Mouse (Mus musculus) heart, embryonic 12.5 days (tissue): ENCODE results near the gene 1700029P11Rik. TPM values are rescaled to one million over a fixed set of nuclear protein-coding genes. Genes with fewer than 3 reads are reported as not detected.
A peak's percentile ranks its signal among the peaks of the same experiment; 100 is the strongest.
"Not testable (repeated sequence)": the region's sequence is repeated elsewhere in the genome, so short reads cannot be mapped to it uniquely, and the experiment has no call there.

Source experiments
- ATAC-seq: fragments of 200-750 bp; cut with Nextera tagmentation; 2 replicates; pipeline ENCODE4 v1.8.0; 2017; ENCODE audit warnings: moderate TSS enrichment, moderate library complexity; ENCODE audit not compliant: insufficient number of reproducible peaks, low FRiP score
- H3K27ac ChIP-seq: fragments of 300-500 bp; sonication (generic); 2 replicates; pipeline ENCODE4 v1.5.1; 2016; ENCODE audit warnings: mild to moderate bottlenecking, moderate library complexity; ENCODE audit not compliant: poor library complexity, severe bottlenecking
- H3K27me3 ChIP-seq: fragments of 300-500 bp; sonication (generic); replicated peaks from 2 replicates; pipeline ENCODE4 v1.6.1; 2016; ENCODE audit warnings: mild to moderate bottlenecking, moderate library complexity
- H3K36me3 ChIP-seq: fragments of 300-500 bp; sonication (generic); 2 replicates; pipeline ENCODE4 v1.6.1; 2016; ENCODE audit warnings: mild to moderate bottlenecking, moderate library complexity
- H3K4me1 ChIP-seq: fragments of 300-500 bp; sonication (generic); replicated peaks from 2 replicates; pipeline ENCODE4 v1.6.1; 2016; ENCODE audit warnings: mild to moderate bottlenecking
- H3K4me2 ChIP-seq: fragments of 300-500 bp; sonication (generic); 2 replicates; pipeline ENCODE4 v1.6.1; 2016; ENCODE audit warnings: mild to moderate bottlenecking, moderate library complexity
- H3K4me3 ChIP-seq: fragments of 300-500 bp; sonication (generic); 2 replicates; pipeline ENCODE4 v1.5.1; 2016; ENCODE audit warnings: mild to moderate bottlenecking
- H3K9ac ChIP-seq: fragments of 300-500 bp; sonication (generic); 2 replicates; pipeline ENCODE4 v1.6.1; 2016; ENCODE audit warnings: mild to moderate bottlenecking, moderate library complexity
- H3K9me3 ChIP-seq: fragments of 300-500 bp; sonication (generic); replicated peaks from 2 replicates; pipeline ENCODE4 v1.6.1; 2016; ENCODE audit warnings: mild to moderate bottlenecking, moderate library complexity
- WGBS: fragments of 180-500 bp; shearing (Covaris S2); methylation state at CpG from one replicate; pipeline ENCODE4 v1.1.7; 2016; 5-methylcytosine and 5-hydroxymethylcytosine counted together
- polyA plus RNA-seq: library from polyadenylated mRNA; unstranded; fragments of >200 nt; fragmentation: Nextera tagmentation; extraction: Ambion mirVana; gene quantifications from 2 replicates; pipeline ENCODE4 v1.2.1, GENCODE M21; 2016

1700029P11Rik gene
- polyA plus RNA-seq, 1 experiment from 2014 or later: not detected

DNA sequence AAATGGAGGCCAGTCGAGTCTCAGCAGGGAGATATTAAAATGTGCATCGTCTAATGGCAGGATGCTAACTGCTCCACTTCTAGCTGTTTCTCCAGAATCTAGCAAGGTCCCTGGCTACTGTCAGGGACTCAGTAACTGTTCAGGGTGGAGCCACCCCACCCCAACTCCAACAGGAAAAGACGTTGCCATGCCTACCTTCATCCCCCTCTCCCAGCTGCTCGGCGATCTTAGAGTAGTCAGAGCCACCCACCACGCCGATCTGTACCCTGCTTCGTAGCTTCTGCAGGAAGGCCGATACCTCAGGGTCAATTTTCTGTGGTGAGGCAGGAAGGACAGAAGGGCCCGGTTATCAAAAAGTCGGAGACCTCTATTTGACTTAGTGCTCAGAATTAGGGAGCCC lies 22.7 kb upstream of the 1700029P11Rik start:
- H3K4me3 ChIP-seq: no peak overlapping the region
- no peak overlapping the region for H3K27ac ChIP-seq
- H3K27me3 ChIP-seq: no peaks in the 10 kb centered on the region
- no peaks in the 10 kb centered on the region for H3K9me3 ChIP-seq
- peaks cover 12% of the 10 kb centered on the region; the same call in 1 of the 2 replicates for H3K36me3 ChIP-seq
- ATAC-seq: no peak
- no peak overlapping the region for H3K4me2 ChIP-seq
- 84% methylated on average over 11 of the region's 11 CpGs for WGBS
- H3K9ac ChIP-seq: no peak overlapping the region
- no peaks in the 10 kb centered on the region for H3K4me1 ChIP-seq

DNA sequence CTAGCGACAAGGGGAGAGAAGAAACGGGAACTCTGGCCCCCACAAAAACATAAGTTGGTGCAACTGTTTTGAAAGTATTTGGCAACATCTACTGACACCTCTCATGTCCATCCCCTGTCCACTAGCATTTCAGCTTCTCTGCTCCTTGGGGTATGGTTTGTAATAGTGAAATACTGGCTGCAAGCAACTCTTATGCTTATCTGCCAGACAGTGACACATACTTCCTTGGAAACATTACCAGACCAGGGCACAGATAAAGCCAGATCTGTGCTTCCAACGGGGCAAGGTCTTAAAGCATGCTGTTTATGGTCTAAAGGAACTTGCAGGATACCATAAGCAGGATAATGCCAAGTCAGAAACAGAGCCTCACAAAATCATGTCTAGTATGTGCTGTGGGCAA lies 21.4 kb upstream of the 1700029P11Rik start:
- no peak overlapping the region for H3K9ac ChIP-seq
- no peaks in the 10 kb centered on the region for H3K4me1 ChIP-seq
- H3K4me3 ChIP-seq: no peak overlapping the region
- H3K36me3 ChIP-seq: peaks cover 12% of the 10 kb centered on the region; the same call in 1 of the 2 replicates
- H3K9me3 ChIP-seq: no peaks in the 10 kb centered on the region
- 52% methylated on average over 3 of the region's 3 CpGs for WGBS
- H3K4me2 ChIP-seq: no peak overlapping the region
- H3K27ac ChIP-seq: no peak overlapping the region
- H3K27me3 ChIP-seq: no peaks in the 10 kb centered on the region
- no peak for ATAC-seq

DNA sequence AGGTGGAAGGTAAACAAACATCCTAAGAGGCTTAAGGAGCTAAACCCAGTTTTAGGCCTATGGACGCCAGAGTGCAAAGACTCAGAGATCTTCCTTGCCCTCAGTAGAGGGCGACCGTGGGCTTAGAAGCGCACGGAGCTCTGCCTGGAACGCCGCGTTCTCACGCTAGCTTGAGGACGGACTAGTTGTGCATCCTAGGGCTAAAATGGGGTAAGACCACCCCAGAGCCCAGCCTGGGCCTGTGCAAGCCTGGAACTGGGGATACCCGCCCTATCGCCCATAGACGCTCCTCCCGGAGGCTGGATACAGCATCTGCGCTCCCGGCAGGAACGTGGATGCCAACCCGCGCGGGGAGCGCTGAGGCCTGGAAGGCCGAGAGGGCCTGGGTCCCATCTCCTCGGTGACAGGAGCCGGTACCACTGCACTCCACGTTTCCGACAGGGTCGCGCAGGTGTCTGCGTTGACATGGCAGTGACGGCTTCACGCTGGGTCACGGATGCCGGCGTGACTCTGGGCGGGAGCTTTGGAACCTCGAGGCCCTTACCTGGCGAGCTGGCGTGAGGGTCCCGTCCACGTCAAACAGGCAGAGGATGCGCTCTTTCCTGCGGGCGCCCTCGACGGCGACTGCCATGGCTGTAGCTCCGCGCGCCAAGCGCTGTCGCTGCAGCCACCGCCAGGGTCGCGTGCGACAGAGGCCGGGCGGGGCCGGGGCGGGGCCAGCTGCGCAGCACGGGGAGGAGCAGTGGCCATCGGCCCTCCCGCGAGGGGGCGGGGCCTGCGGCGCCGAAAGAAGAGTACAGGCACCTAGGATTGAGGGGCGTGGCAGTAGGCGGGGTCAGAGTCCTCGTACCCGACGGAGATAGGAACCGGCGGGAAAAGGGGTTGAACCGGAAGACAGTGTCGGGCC lies 19.9 kb upstream of the 1700029P11Rik start, which contains the start of gene Pmm1:
Gene Pmm1 (minus strand): TSS at position 760 of the 907 bp plus-strand sequence.
- Histone ChIP-seq H3K36me3 (no peaks in the 10 kb centered on the region), H3K9ac (peak within 1 kb of the TSS; percentile 70), H3K9me3 (no peaks in the 10 kb centered on the region), H3K27me3 (no peaks in the 10 kb centered on the region), H3K27ac (peak within 1 kb of the TSS; percentile 31), H3K4me2 (peak within 1 kb of the TSS; percentile 92), H3K4me1 (no peaks in the 10 kb centered on the region), H3K4me3 (peak within 1 kb of the TSS; percentile 56)
- peak; percentile 99 for ATAC-seq
- WGBS: under 1% methylated on average over 76 of the region's 77 CpGs

DNA sequence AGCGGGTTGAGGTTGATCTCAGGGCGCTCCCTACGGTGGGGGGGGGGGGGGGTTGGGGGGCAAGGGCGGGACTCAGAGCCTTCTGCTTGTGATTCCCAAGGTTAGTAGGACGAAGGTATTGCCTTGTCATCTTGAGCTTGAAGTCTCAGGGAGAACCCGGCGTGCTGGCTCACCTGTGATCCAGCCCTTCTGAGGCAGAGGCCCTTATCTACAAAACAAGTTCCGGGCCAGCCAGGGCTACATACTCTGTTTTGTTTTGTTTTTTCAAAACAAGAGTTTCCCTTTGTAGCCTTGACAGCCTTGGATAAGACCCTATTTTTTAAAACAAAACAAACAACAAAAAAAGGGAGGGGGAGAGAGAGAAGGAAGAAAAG lies 19.3 kb upstream of the 1700029P11Rik start:
- peak overlapping the region; percentile 56 for H3K4me3 ChIP-seq
- ATAC-seq: peak; percentile 75
- H3K4me1 ChIP-seq: no peaks in the 10 kb centered on the region
- H3K9ac ChIP-seq: no peak overlapping the region; the same call in 1 of the 2 replicates
- no peaks in the 10 kb centered on the region for H3K9me3 ChIP-seq
- H3K27me3 ChIP-seq: no peaks in the 10 kb centered on the region
- H3K4me2 ChIP-seq: peak overlapping the region; percentile 92
- no peak overlapping the region; the same call in 1 of the 2 replicates for H3K27ac ChIP-seq
- H3K36me3 ChIP-seq: no peaks in the 10 kb centered on the region
- under 1% methylated on average over 7 of the region's 8 CpGs for WGBS

DNA sequence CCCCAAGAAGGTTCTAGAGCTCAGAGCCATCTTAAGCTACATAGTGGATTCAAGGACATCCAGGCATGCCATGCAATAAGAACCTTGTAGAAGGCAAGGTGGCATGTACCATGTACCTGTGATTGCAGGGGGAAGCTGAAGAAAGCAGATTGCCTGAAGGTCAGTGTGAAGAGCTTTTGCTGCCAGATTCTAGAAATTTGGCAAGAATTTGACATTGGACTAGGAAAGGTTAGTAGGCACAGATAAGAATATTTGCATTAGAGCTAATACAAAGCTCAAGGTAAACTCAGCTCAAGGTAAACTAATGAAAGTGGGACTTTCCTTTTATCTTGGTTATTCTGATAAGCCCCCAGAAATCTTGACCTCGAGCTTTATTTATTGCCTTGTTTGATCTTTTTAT lies 16.1 kb upstream of the 1700029P11Rik start:
- WGBS: 45% methylated on average over 1 of the region's 1 CpGs
- no peak overlapping the region for H3K9ac ChIP-seq
- no peaks in the 10 kb centered on the region for H3K27me3 ChIP-seq
- H3K4me2 ChIP-seq: no peak overlapping the region
- no peaks in the 10 kb centered on the region for H3K36me3 ChIP-seq
- no peak for ATAC-seq
- H3K4me3 ChIP-seq: no peak overlapping the region
- no peaks in the 10 kb centered on the region for H3K4me1 ChIP-seq
- H3K9me3 ChIP-seq: no peaks in the 10 kb centered on the region
- no peak overlapping the region for H3K27ac ChIP-seq

DNA sequence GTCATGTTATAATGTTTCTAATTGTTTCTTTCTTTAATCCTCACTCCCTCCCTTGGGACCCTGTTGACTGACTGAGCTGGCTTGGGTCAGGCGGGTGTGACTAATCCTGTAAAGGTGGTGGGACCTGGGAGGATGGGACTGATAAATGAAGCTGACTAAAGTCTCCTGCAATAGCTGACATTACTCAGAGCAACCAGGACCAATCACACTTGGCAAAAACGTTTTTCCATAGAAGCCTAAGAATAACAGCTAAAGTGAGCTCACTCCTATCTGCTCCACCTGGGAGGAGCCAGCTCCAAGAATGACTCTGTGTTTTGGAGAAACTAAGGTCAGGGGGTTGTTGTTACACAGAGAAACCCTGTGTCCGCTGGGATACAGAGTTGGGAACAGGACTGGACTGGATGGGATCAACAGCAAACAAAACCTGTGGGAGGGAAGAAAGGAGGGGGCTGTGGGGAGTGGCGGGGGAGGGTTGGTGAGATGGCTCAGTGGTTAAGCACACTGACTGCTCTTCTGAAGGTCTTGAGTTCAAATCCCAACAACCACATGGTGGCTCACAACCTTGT lies 15.3 kb upstream of the 1700029P11Rik start:
- H3K27me3 ChIP-seq: no peaks in the 10 kb centered on the region
- no peak overlapping the region for H3K4me2 ChIP-seq
- no peaks in the 10 kb centered on the region for H3K36me3 ChIP-seq
- WGBS: 50% methylated on average over 4 of the region's 4 CpGs
- ATAC-seq: no peak
- no peaks in the 10 kb centered on the region for H3K4me1 ChIP-seq
- no peak overlapping the region for H3K4me3 ChIP-seq
- H3K9me3 ChIP-seq: no peaks in the 10 kb centered on the region
- H3K27ac ChIP-seq: no peak overlapping the region
- no peak overlapping the region for H3K9ac ChIP-seq

DNA sequence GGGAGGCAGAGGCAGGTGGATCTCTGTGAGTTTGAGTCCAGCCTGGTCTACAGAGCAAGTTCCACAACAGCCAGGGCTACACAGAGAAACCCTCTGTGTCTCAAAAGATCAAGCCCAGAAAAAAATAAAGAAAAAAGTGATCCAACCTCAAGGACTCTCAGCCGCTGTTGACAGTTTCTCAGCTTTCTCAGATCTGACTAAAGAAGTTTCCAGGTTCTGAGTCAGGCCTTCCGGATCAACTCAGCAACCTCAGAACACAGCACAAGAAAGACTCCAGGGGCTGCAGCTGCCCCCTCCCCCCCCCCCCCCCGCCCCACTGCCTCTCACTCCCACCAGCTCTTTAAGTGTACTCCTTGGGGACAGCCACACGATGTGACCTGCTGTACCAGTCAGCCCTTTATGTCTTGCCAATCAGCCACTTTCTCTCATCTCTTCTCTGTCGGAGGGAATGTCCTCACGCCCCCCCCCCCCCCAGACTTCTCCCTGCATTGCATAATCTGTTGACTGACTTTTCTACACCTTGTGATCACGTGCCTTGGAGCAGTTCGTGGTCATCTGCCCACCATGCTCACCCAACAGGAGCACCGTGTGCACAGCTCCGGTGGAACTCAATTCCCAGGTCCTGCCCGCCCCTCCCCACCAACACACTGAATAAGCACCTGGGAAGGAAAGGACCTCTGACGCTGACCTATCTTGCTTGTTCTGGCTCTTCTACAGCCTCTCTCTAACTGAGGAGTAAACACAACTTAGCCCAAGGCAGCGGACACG lies 14.1 kb upstream of the 1700029P11Rik start:
- Histone ChIP-seq H3K27me3 (no peaks in the 10 kb centered on the region), H3K9ac (no peak overlapping the region), H3K4me2 (no peak overlapping the region), H3K4me1 (no peaks in the 10 kb centered on the region), H3K27ac (no peak overlapping the region), H3K4me3 (no peak overlapping the region), H3K9me3 (no peaks in the 10 kb centered on the region), H3K36me3 (no peaks in the 10 kb centered on the region)
- WGBS: 68% methylated on average over 13 of the region's 14 CpGs
- ATAC-seq: no peak

DNA sequence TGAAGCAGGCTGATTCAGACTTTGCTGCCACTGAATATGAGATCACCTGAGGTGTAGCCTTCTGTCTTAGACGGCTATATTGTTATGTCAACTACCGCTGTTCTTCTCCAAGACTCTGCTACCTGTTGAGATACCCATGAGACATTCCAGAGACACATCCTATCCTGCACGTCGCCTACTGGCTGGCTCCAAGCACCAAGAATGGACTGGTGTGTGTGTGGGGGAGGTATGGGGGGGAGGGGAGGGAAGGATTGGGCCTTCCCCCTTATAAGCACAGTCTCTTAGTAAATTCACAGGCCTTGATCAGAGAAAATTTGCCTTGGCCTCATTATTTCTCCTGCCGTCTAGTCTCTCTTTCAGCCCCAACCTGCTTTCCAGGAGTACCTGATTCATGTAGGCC lies 12.5 kb upstream of the 1700029P11Rik start:
- H3K27ac ChIP-seq: no peak overlapping the region
- H3K27me3 ChIP-seq: no peaks in the 10 kb centered on the region
- WGBS: 81% methylated on average over 5 of the region's 5 CpGs

DNA sequence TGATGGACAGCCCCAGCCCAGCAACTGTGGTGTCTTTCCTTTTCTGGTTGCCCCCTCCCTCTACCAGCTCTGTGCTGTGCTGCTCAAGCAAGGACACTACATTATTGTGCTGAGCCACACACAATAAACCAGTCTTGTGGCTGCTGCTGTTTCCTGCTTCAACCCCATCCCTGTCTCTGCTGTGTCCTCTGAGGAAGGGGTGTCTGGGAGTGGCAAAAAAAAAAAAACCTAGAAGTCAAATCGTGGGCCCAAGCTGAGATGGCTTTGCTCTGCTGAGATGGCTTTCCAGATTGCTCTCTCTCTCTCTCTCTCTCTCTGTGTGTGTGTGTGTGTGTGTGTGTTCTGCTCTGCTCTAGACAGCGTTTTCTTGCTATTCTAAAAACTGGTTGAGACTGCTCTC lies 11.9 kb upstream of the 1700029P11Rik start:
- Histone ChIP-seq H3K27ac (no peak overlapping the region), H3K9ac (no peak overlapping the region)

More for the DNA sequence above, 12.5 kb upstream of the 1700029P11Rik start:
- H3K9ac ChIP-seq: no peak overlapping the region
- H3K4me3 ChIP-seq: no peak overlapping the region
- no peak for ATAC-seq
- H3K4me1 ChIP-seq: no peaks in the 10 kb centered on the region
- H3K9me3 ChIP-seq: peaks cover 5% of the 10 kb centered on the region
- no peak overlapping the region for H3K4me2 ChIP-seq
- no peaks in the 10 kb centered on the region for H3K36me3 ChIP-seq

DNA sequence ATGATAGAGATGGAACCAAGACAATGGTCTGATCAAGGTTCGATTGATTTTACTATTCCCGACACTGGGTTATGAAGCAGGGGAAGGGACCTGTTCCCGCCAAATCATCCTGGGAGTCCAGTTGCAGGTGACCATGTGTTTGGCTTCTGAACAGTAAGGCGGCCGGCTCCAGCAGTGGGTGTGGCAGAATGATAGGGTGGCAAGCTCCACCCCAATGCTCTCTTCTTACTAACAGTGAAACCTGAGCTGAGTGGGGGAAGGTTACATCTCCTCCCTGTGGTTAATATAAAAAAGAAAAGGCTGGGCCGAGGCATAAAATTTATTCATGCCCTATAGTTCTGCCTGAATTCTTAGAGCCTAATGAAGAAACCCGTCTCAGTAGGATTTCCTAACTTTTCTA lies 11.2 kb upstream of the 1700029P11Rik start:
- Histone ChIP-seq H3K4me1 (no peaks in the 10 kb centered on the region), H3K9me3 (peaks cover 8% of the 10 kb centered on the region), H3K4me2 (no peak overlapping the region), H3K27me3 (no peaks in the 10 kb centered on the region), H3K4me3 (no peak overlapping the region), H3K36me3 (no peaks in the 10 kb centered on the region), H3K27ac (no peak overlapping the region), H3K9ac (no peak overlapping the region)
- 66% methylated on average over 7 of the region's 7 CpGs for WGBS
- no peak for ATAC-seq

More for the DNA sequence above, 11.9 kb upstream of the 1700029P11Rik start:
- Histone ChIP-seq H3K4me3 (no peak overlapping the region), H3K27me3 (no peaks in the 10 kb centered on the region), H3K4me1 (no peaks in the 10 kb centered on the region), H3K36me3 (no peaks in the 10 kb centered on the region), H3K4me2 (no peak overlapping the region), H3K9me3 (peaks cover 8% of the 10 kb centered on the region)
- 63% methylated on average over 2 of the region's 2 CpGs for WGBS
- ATAC-seq: no peak

DNA sequence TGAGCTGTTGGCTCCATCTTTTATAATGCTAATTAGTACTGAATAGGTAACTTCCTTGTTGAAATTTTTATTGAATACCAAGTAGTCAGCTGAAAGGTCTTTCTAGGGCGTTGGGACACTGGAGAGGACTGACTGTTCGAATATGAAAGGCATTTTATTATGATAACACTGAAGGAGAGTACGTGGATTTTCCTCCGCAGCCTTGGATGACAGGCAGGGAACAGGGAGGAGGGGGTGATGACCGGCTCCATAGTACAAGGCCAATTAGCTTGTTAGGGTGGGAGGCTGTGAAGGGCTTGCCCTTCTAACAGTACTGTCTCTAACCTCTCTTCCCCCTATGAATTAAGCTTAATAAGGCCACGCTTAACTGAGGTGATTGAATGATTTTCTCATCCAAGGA lies 10.7 kb upstream of the 1700029P11Rik start:
- not testable (repeated sequence) for H3K27me3 ChIP-seq, ATAC-seq, H3K36me3 ChIP-seq, H3K4me3 ChIP-seq, H3K9ac ChIP-seq, H3K4me2 ChIP-seq, H3K4me1 ChIP-seq, H3K9me3 ChIP-seq, H3K27ac ChIP-seq
- WGBS: 68% methylated on average over 6 of the region's 6 CpGs
